Mouse (Mus musculus): ENCODE data around the gene Fuom.

DNA sequence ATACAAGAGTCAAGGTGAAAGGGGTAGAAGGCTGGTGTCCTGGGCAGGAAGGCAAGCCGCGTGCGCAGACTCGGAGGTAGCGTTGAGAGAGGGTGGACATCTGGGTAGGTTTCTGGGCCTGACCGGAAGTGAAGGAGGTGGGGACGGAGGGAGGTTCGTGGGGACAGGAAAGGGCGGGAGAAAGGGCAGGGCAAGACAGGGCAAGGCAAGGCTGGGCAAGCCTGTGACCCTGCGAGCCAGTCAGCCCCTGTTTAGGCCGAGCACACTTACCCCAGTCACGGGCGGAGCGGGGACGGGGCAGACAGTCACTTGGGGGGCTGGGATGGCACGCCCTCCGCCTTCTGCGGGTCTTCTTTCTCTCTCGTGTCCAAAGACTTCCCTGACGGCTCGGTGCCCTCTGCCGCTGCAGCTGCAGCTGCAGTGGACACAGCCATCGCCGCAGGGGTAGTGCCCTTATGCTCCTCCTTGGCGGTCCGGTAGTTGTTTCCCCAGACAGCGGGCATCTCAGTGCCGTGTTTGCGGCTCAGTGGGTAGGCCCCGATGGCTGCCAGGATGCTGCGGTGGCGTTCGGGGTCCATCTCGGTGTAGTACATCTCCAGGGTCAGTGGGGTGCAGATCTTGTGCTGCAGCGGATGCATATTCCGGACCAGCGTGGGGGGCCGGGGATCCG lies 32.1 kb downstream of the Fuom start:
- TF ChIP-seq GATA1 (IDR thresholded peaks at IDR 0.05; ENCODE audit: borderline replicate concordance, low read length) (no peak), FLI1 (IDR thresholded peaks at IDR 0.05; ENCODE audit: low read length) (no peak)
